Mouse (Mus musculus): ENCODE measurements around the gene Agxt.

The Agxt gene

DNA sequence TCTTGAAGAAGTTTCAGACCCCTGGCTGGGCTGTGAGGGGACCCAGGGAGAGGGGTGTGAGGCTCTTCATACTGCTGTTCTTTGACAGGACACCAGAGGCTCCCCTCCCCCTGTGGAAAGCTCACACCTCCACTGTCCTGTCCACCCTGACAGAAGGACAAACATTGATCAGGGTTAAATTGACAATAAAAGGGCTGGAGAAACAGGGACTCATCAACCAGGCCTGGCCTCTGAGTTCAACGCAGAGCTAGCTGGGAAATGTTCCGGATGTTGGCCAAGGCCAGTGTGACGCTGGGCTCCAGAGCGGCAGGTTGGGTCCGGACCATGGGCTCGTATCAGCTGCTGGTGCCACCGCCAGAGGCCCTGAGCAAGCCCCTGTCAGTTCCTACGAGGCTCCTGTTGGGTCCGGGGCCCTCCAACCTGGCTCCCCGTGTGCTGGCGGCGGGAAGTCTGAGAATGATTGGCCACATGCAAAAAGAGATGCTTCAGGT is at the start of gene Agxt:
TSS of gene Agxt (plus strand) at position 205 of the 491 bp plus-strand sequence.
- no peak for DNase-seq (ENCODE audit: low spot score in 2 of 2)

DNA sequence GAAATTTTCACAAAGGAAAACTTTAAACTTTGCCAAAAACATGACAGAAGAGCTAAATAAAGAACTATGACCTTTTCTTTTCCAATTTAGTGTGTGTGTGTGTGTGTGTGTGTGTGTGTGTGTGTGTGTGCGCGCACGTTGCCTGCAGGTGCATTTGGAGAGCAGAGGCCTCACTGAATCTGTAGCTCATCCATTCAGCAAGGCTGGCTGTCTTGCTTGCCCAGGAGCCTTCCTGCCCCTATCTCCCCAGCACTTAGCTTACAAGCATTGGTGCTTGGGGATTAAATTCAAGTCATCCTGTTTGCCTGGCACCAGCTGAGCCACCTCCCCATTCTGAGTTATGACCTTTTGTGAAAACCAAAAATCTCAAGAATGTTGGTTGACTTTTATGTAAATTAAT is 42.5 kb upstream of the Agxt start:
- DNase-seq (ENCODE audit: low spot score in 2 of 2): no peak

DNA sequence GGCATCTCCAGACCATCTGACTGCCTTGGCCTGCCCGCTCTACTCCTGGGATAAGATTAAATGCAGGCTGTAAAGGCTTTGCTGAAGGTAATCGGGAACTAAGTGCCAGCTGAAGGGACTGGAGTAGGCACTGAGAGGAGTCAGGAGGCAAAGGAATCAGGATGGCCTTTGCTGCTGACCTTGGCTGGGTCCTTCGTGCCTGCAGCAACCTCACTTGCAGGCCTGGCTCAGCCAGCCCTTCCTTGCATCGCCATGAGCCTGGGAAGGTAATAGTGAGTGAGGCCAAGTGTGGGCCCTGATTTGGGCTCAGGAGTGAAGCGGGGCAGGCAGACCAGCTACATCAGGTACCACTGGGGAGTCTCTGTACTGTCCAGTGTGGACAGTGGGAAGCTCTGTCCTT is 36.1 kb upstream of the Agxt start:
- DNase-seq (ENCODE audit: low spot score in 2 of 2): no peak

DNA sequence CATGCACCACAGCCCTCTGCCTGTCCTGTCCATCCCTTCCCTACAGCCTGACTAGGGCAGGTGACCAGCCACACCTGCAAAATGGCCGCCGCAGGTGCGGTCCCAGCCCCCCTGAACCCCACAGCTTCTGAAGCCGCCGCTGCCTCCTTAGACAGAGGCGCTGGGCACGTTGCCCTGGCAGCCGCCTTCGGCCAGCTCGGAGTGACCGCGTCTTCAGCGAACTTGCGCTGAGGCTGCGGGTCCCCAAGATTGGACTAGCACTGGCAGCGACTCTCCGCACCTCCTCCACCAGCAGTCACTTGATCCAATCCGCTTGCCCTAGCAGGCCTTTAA is 34.8 kb upstream of the Agxt start:
- no peak for DNase-seq (ENCODE audit: low spot score in 2 of 2)

DNA sequence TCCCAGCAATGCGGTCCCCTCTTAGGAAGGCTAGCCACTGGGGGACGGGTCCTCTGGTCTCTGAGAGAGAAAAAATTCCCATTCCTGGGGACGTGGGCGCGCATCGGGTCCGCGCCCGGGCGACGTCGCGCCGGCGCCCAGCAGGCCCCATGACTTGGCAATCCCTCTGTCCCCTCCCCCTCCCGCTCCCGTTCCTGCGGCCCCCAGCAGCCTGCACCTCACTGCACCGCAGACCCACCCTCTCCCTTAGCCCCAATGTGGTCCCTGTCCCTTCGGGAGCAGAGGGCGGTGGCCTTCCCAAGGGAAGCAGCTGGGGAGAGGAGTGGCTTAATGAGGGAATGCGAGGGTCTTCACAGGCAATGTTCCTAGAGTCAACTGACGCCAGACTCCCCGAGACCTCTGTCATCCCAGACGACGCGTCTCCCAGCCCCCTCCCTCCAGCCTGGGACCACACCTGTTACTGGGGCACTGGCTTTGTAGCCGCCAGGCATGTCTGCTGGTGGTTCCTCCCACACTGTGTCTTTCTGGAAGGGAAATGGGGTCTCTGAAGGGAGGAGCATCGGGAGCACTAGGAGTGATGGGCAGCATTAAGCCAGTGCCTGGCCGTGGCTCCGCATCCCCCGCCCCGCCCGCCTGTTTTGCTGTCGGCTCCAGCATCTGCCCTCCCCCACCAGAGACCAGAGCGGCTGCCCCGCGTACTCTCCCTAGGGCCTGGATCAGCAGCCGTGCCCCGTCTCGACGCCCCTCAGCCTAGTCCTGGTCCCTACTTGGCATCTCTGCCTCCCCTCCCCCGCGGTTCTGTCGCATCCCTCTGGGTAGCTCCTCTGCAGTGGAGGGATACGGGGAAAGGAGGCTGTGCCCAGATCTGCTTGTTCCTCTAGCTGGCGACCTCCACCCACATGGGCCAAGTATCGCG is 34.2 kb upstream of the Agxt start:
- DNase-seq (ENCODE audit: low spot score in 2 of 2): no peak

DNA sequence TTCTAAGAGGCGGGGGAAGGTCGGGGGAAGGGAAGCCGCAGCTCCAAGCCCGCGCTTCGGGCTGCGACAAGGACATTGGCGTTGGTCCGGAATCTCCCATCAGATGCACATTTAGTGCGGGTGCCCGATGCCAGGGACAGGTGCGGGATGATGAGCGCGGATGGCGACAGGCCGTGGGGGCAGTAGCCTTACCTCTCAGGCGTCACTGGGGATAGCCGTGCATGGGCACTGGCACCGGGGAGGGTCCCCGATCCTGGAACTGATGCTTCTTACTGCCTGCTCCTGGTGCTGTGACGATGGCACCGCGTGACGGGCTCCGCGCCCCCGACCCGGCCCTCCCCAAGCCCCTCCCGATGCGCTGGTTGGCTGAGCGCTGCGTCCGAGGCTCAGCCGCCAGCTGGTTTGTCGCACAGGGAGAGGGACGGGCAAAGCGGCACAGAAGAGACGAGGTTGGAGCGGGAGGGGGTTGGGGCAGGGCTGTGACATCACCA is 33.4 kb upstream of the Agxt start, which contains the start of gene Kif1a:
TSS of gene Kif1a (minus strand) at position 381 of the 491 bp plus-strand sequence.
- no peak for DNase-seq (ENCODE audit: low spot score in 2 of 2)

DNA sequence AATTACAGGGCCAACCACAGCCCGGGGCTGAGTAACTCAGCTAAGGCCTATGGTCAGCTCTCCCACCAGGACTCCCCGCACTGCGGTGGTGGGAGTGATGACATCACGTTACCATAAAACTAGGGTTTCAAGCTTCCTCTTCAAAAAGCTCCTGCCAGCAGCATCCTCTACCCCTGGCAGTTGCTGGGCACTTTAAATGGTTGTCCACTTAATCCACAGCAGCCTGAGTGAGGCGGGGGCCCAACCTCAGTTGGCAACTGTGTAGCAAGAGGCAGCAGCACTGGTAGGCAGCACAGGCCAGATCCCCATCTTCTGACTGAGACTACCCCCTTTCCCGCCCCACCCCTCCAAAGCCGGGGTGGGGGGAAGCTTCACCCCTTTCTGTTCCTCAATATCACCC is 32.3 kb upstream of the Agxt start:
- no peak for DNase-seq (ENCODE audit: low spot score in 2 of 2)

DNA sequence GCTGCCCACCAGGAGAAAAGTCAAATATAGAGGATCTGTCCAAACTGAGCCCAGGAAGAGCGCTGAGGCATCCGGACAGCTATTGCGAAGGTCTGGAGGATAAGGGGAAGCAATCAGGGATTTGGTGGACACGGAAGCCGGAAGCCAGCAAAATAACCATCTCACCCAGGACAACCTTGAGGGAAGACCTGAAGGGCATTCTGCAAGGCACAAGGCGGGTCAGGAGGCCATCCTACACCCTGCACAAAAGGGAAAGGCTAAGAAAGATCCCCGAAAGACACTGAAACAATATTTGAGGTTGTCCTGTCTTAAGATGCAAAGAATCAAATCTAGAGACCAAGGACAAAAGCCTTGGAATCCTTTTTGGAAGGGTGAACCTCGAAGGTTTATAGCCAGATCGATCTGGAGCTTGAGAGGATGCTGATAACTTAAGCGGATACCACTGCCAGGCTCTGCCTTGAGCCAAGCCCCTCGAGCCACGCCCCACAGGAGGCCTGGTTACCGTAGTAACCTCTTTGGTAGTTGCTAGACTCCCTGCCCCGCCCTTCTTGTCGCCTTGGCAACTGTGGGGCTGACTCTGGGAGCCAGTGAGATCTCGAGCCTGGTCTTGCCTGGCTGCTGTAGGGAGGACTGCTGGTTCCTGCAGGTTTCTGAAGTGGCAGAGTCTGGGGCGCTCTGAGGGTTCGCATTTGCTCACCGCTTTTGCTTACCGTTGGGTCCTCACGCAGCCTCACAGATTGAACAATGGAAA is 20.2 kb upstream of the Agxt start:
- peak; percentile 44 to 45 for DNase-seq (ENCODE audit: low spot score in 2 of 2)

DNA sequence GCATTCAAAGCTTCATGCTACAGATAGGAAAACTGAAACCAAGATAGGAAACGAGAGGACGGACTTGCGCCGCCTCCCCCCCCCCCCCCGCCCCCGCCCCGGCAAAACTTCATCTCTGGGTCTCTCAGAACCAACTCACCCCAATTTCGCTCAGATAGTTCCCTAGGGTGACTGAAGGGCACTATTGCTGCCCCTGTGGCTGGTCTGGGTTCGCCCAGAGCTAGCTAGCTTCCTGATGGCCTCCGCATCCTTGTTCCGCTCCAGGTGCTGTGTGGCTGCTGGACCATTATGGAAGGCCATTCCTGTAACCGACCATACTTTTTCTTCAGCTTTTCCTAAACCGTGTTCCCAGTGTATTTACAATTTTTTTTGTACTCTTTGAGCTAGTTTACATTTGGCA is 19.6 kb upstream of the Agxt start:
- DNase-seq (ENCODE audit: low spot score in 2 of 2): no peak

DNA sequence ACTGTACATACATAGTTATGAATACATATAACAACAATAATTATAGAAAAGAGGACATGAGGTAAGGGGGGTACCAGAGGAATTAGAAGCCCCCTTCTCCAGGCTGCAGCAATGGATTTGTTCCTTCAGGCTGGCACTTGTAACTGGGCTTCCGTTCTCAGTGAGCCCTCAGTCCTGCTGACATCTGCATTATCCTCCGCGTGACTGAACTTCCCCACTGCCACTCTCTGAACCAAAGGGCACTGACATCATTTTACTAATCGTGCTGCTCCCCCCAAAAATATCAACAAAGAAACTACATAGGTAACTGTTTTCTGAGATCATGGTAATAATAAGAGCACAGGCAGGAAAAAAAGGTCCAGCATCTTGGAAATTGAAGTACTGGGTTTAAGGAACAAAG is 16.2 kb upstream of the Agxt start:
- no peak for DNase-seq (ENCODE audit: low spot score in 2 of 2)

DNA sequence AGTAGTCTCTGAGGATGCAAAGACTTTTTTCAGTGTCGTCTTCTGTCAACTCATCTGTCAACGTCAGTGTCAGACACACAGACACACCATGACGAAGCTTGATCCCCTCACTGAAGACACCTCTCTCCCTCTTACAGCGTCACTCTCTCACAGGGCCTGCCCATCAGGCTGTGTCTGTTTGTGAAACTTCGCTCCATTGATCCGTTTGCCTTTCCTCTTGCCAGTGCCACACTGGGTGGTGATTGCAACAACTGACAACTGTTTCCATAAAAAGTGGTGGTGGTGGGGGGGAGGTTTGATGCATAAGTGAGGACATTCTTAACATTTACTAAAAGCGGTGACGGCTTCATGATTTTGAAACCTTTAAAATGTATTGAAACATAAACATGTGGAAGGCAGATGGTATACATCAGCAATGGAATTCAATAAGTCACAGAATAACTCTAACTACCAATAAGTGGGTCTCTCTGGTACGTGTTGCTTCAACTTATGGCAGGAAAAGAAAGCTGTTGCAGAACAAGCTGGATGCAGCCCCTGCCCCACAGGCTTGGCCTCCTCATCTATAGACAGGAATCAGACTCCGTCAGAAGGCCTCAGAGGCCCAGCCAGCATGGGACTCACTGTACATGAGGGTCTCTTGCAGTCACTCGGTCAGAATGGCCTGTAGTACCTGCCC is 11.7 kb upstream of the Agxt start:
- no peak for DNase-seq (ENCODE audit: low spot score in 2 of 2)

DNA sequence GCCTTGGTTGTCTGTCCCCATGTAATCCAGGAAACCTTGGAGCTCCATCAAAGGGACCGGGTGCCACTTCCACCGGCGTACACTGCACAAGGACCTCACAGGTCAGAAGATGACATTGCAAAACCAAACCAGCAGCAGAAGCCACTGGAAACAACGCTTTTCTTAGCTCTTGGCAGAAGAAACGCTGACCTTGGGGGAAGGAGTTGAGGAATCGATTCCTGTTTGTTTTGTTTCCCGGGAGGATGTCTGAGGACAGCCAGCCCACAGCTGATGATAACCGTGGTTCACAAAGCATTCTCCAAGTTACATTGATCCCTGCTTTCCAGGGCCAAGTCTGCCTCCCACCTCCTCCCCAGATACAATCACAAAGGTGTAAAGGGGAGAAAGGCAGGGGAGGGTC is 11.0 kb upstream of the Agxt start:
- DNase-seq (ENCODE audit: low spot score in 2 of 2): no peak

DNA sequence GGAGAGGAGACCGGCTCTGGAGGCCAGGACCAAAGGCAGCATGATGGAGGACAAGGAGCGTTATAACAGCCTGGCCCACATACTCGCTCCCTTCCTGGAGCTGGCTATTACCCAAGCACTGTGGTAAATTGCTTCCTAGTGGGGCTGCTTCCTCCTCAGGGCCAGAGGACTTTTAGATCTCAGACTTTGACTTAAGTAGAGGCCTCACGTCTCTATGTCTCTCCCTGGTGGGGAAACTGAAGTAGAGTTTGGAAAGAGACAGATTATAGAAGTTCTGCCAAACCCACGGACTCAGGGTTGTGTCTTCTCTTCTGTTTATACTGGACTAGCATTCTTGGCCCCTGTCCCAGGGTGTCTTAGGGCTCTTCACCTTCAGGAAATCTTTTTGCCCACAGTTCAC is 9.8 kb upstream of the Agxt start:
- no peak for DNase-seq (ENCODE audit: low spot score in 2 of 2)

DNA sequence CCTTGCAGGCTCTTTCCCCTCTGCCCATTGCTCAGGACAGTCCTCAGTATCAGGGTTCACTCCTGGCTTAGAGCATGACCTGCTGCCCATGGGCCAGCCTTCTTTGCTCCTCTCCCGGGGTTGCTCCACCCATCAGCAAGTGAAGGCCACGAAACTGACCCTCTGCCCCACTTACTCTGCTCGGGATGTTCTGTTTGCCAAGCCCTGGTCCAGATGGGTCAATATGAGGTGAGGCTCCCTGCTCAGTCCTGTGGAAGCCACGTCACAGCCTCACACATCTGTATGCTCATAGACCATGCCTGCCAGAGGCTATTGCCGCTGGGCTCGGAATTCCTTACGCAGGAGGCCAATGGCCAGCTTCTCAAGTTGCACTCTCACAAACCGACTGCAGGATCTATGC is 6.8 kb upstream of the Agxt start:
- no peak for DNase-seq (ENCODE audit: low spot score in 2 of 2)

DNA sequence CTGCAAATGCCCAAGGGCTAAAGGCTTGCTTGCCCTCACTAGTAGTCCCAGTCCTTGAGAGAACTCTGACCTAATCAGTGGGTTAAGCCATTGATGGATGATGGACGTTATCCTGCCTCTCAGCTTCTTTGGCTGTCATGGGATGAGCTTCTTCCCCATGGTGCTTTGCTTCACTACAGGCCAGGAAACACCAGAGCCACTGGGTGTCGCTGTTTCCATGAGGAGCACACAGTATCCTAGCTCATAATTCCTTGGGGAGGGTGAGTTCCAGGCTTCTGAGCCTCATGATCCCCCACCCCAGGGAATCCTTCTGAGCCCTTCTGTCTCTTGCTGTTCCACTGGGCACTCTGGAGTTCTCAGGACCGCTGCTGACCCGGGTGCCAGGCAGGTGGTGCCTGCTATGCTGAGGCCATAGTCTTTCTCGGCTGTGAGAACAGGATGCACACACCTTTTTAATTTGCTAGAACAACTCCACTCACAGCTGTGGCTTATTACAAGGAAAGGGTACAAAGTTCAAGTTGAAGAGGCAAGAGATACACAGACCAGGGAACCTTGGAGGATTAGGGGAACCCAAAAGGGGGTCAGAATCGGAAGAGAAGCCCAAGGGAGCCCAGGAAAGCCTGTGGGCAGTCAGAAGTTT is 6.2 kb upstream of the Agxt start:
- DNase-seq (ENCODE audit: low spot score in 2 of 2): no peak

DNA sequence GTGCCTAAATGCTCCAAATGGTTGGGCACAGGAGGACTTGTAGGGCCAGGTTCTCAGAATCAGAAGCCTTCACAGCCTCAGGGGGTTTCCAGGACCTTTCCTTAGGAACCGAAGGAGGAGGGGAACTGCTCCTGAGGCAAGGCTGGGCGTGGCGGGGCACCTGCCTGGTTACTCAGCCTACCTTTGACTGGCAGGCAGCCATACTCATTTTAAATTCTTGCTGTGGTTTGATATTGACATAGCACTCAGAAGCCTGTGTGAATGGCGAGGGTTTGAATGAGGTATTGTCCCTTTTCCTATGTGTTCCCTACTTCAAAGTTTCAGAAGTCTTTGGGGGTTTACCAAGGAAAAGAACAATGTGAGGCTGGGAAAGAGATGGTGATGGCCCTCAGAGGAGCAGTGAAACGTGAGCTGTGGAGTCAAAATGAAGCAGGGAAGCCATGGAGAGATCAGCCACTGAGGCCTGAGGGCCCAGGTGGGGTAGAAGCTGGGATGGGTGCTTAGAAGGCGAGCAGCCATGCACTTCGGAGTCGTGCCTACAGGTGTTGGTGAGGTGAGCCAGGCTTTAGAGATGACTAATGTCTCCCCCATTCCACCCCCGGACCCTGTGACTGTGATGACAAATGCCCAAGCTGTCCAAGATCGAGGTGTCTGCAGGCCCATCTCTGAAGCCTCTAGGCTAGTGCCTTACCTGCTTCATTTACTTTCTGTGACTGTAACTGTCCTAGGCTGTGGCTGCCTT is 4.6 kb upstream of the Agxt start:
- no peak for DNase-seq (ENCODE audit: low spot score in 2 of 2)

DNA sequence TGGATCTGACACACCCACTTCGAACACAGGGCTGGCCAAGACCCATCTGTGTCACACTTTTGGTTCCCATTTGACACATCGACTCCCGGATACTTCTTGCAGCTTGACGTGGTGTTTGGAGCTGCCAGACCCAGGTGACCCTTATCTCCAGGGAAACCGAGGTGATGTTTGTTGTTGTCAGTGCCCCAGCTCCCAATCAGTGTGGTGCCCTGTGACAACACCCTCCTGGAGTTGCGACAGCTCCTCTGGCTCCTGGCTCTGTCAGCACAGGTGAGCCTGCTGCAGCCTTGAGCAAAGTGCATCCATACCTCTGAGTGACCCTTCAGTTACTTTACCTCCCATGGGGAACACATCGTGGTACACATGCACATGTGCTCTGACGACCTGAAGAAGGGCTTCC is 2.4 kb upstream of the Agxt start:
- DNase-seq (ENCODE audit: low spot score in 2 of 2): no peak

DNA sequence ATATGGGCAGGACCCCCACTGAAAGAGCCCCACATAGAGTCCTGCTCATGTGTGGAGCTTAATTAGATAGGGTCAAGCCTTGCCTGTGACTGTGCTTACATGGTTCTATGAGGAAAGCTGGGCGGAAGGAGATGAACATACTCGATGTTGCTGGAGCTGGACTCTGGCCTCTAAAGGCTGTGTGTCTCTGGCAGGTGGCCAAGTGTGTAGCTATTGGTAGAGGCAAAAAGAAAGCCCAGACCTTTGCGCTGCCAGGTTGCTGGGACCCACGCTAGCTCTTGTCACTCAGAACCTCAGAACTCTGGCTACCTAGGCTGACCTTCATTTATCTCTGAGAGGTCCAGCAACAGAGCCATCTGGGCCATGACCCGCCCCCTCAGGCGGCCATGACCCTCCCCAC is 3.5 kb downstream of the Agxt start:
- DNase-seq (ENCODE audit: low spot score in 2 of 2): no peak

DNA sequence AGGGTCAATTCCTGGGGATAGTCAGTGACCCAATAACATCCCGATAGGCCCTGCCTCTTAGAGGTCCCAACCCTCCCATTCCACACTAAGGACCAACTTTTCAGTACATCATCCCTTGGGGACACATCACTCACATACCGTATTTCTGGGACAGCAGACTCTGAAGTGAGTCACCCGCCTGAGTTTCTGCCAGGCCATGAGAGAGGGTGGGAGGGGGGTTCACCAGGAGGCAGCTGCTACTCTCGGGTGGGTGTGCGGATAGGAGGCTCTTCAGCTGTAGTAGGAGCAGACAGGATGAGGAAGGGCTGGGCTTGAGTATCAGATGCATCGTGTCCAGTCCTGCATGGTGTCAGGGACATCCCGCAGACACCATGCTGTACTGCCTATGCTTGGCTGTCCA is 4.7 kb downstream of the Agxt start:
- DNase-seq (ENCODE audit: low spot score in 2 of 2): no peak

DNA sequence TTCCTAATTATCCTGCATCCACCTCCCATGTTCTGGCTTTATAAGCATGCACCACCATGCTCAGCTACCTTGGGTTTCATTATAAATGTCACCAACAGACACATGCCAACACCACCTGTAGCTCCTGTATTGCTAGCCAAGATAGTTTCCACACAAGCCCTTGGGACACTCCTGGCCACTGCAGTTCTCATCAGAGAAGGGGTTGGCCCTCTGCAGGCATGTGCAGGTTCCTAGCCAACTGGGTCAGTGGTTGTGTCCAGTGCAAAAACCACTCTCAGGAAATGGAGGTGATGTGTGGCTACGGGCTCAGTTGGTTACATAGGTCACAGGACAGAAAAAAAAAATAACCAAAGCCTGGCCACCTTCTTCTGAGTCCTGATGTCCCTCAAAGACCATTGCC is 7.8 kb downstream of the Agxt start:
- no peak for DNase-seq (ENCODE audit: low spot score in 2 of 2)

DNA sequence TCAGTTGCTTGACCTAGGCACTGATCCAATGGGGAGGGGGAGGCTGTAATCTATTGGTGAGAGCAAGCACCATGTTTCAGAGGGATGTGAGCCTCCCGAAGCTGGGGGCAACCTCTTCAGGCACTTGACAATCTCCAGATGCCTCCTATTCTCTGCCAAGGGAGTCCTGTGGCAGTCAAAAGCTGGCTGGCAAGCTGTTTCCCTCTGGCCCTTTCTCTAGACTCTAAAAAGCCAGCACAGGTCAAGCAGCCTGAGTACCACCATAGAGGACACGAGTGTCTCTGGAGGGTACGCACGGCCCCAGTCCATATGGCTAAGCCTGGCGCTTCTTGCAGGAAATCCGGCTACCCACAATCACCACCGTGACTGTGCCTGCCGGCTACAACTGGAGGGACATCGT is 9.1 kb downstream of the Agxt start:
- DNase-seq (ENCODE audit: low spot score in 2 of 2): no peak
